Mouse (Mus musculus): ENCODE data around the gene Zscan21. TPM values are rescaled to one million over a fixed set of nuclear protein-coding genes. Genes with fewer than 3 reads are reported as not detected.
"Not testable (repeated sequence)": the region's sequence is repeated elsewhere in the genome, so short reads cannot be mapped to it uniquely, and the experiment has no call there.

Gene Zscan21
- total RNA-seq, 2 experiments from 2014 or later, result 10.3 to 10.6 TPM

DNA sequence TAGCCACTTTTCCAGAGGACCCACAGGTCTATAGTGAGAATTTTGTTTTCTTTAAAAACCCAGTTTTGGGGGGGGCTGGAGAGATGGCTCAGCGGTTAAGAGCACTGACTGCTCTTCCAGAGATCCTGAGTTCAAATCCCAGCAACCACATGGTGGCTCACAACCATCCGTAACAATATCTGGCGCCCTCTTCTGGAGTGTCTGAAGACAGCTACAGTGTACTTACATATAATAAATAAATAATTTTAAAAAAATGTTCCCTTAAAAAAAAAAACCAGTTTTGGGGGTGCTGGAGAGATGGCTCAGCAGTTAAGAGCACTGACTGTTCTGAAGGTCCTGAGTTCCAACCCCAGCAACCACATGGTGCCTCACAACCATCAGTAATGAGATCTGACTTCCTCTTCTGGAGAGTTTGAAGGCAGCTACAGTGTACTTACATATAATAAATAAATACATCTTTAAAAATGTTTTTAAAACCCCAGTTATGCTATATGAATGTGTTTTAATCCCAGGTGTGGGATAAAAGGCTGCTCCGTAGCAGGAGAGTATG, 6.8 kb upstream of the Zscan21 start:
- intact Hi-C loops (cut with DNase I; ENCODE audit: low total_unique reads), result not testable (repeated sequence)

DNA sequence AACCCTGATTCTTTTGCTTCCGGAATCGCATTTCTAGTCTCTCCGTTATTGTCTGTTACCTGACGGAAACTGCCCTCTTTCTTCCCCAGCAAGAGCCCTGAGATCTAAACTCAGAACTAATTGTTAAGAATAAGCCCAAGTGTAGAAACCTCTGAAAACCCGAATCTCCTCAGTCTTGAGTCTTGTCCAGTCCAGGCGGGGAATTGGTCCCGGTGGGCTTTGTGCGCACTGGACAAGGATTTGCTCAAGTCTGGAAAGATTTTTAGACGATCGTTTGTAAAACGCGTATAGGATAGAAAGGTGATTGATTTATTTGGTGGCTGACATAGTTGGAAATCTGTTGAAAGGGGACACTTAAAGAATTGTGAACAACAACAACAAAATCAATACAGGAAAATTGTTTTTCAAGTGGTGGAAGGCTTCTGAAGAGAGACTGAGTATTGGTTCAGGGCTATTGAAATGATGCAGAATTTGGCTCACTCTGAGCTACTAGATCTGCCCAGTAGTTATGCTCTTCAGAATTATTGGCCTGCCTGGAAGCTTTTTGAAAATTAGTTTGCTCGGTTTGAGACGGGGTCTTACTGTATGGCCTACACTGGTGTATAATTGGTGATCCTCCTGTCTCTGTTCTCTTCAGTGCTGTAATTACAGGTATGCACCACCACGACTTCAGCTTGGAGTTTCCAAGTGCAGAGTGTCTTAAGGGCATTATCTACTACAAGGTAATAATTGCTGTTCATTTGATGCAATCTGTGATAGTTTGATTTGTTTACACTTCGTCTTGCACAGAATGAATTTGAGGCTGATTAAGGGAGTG, 704 bp downstream of the Zscan21 start:
- DNase-seq, result no peak
- intact Hi-C loops (cut with DNase I; ENCODE audit: low total_unique reads), result no loop called here

More for the DNA sequence above, 6.8 kb upstream of the Zscan21 start:
- DNase-seq, result not testable (repeated sequence)

GRCm38 (mm10) chr5:138118041-138118440, 1.3 kb downstream of the Zscan21 start:
- no peak for DNase-seq
- intact Hi-C loops (cut with DNase I; ENCODE audit: low total_unique reads), result no loop called here

DNA sequence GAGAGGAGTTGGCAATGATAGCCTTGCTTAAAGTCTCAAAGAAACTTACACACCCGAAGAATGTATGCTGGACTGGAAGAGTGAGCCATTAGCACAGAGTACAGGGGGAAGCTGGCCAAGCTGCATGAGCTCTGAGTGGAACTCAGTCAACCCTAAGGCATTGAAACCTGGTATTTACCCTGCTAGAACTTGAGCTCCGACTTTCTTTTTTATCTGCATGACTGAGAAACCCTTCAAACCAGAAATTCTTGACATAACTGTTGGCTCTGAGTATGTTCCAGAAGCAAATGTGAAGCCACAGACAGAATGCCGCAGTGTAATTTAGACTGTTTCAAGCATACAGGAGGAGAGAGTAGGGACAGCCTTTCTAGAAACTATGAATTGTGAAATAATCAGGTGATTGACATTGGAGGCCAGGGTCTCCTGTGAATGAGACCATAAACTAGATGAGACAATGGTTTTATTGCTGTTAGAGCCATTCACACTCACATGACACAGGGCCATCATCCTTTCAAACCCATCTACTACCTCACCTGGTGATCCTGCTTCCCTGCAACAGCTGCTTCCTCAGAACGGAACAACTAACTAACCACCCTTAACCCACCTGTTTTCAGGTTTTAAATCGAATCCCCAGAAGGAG, 15.8 kb downstream of the Zscan21 start:
- intact Hi-C loops (cut with DNase I; ENCODE audit: low total_unique reads), result loop anchor here (10.0 kb wide), 1 partner anchor 238 kb away; no protein-coding TSS in a partner anchor
- DNase-seq, result no peak

DNA sequence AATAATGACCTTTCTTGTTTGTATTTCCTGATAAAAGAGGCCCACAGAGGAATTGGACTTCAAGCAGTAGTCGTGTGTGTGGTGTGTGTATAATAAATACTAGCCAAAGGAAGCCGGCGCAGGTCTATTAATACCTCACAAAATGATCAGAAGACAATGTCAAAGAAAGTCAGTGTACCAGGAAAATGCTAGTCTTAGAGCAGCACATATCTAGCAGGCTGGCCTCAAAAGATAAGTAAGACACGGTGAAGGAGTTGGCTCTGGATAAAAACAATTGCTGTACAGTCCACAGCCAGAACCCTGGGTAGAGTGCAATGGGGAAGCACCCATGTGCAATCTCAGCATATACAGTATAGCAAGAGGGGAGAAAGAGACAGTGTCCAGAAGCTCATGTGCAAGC, 20.6 kb downstream of the Zscan21 start:
- intact Hi-C loops (cut with DNase I; ENCODE audit: low total_unique reads), result loop anchor here (10.0 kb wide), 1 partner anchor 242 kb away; no protein-coding TSS in a partner anchor
- DNase-seq, result no peak

GRCm38 (mm10) chr5:138137935-138138549, 21.3 kb downstream of the Zscan21 start:
- intact Hi-C loops (cut with DNase I; ENCODE audit: low total_unique reads), result loop anchor here (10.0 kb wide), 1 partner anchor 243 kb away; no protein-coding TSS in a partner anchor
- no peak for DNase-seq

DNA sequence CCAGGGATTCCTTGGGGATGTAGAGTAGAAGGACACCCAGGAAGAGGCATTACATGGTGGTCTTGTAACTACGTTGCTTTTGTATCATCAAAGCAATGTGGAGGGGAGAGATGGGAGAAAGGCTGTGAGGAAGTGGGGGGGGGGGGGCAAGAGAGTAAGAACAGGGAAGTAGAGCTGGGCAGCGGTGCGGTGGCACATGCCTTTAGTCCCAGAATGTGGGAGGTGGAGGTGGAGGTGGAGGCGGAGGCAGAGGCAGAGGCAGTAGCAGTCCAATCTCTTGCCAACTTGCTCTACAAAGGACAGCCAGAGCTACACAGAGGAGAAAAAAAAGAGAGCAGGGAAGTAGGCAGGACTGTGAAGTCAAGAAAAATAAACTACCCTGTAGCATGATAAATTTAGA, 21.9 kb downstream of the Zscan21 start:
- no peak for DNase-seq
- intact Hi-C loops (cut with DNase I; ENCODE audit: low total_unique reads), result loop anchor here (10.0 kb wide), 1 partner anchor 244 kb away; no protein-coding TSS in a partner anchor

DNA sequence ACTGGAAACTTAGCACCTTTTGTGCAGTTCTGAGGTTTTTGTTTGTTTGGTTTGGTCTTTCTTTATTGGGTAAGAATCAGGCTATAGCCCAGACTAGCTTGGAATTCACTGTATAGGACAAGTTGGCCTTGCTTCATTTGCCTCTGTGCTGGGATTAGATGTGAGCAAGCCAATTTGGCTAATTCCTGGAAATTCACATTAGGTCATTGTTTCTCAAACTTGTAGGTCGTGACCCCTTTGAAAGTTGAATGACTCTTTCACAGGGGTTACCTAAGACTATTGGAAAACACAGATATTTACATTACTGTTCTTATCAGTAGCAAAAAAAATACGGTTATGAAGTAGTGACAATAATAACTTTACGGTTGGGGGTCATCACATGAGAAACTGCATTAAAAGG, 37.7 kb downstream of the Zscan21 start:
- DNase-seq, result no peak
- intact Hi-C loops (cut with DNase I; ENCODE audit: low total_unique reads), result no loop called here

- peak; percentile 81 for DNase-seq
- intact Hi-C loops (cut with DNase I; ENCODE audit: low total_unique reads), result no loop called here
Observed at GRCm38 (mm10) chr5:138155443-138155976, 38.8 kb downstream of the Zscan21 start, which contains the start of gene Zfp113. TSS of gene Zfp113 (minus strand) at chr5:138155744.

- intact Hi-C loops (cut with DNase I; ENCODE audit: low total_unique reads), result no loop called here
- no peak for DNase-seq
Observed at GRCm38 (mm10) chr5:138160224-138160762, 43.6 kb downstream of the Zscan21 start.

DNA sequence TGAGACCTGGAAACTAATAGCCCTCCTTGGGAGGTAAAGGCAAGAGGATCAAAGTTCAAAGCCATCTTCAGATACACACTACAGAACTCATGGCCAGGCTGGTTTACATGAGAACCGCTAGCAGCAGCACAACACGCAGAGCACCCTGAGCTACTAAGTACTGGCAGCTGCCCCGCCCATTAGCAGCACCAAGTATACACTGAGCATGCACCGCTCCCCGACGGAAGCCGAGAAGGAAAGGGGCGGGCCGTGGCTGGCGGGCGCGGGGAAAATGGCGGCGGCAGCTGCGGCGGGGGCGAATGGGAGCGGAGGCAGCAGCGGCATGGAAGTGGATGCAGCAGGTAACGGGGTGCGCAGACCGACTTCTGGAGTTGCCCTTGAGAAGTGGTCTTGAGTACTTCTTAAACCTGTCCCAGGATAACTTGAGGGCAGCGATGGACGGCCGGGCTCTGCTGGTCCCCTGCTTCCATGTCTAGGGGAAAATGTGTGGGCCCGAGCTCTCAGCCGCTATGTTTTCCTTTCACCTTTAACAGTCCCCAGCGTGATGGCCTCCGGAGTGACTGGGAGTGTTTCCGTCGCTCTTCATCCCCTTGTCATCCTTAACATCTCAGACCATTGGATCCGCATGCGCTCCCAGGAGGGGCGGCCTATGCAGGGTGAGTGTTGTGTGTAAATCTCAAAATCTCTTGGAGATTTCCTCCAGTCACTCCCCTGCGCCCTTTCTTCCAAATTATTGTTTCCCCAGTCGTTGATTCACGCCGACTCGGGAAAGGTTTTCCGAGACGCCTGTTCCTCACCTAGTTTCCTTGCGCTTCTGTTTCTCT, 44.4 kb downstream of the Zscan21 start, which contains the start of gene Cops6:
Cops6 (plus strand) TSS at position 230 of the 824 bp plus-strand sequence.
- DNase-seq, result peak; percentile 96
- intact Hi-C loops (cut with DNase I; ENCODE audit: low total_unique reads), result no loop called here

DNA sequence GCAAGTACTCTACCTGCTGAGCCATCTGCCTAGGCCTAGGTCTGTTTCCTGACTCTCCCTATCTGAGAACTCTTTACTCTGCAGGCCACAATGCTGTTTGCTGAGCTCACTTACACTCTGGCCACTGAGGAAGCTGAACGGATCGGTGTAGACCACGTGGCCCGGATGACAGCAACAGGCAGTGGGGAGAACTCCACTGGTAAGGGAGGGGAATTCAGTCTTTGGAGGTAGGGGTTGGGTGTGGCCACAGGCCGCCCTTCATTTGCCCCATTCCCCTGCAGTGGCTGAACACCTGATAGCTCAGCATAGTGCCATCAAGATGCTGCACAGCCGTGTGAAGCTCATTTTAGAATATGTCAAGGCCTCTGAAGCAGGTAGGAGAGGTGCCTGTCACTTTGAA, 46.3 kb downstream of the Zscan21 start:
- no peak for DNase-seq
- intact Hi-C loops (cut with DNase I; ENCODE audit: low total_unique reads), result no loop called here

DNA sequence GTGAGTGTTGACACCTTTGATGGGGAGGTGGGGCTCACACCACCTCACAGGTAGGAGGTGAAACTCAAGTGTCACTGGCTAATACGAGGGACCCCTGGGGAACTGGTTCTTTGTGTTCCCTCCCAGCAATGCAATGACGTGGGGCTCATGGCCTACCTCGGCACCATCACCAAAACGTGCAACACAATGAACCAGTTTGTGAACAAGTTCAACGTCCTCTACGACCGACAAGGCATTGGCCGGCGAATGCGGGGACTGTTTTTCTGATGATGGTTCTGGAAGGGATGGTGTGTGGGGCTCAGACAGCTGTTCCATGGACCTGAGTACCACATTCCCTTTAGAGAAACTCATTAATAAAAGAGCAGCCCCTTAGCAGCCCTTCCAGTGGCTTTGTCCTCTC, 46.9 kb downstream of the Zscan21 start:
- intact Hi-C loops (cut with DNase I; ENCODE audit: low total_unique reads), result no loop called here
- no peak for DNase-seq

GRCm38 (mm10) chr5:138165594-138165993, 48.9 kb downstream of the Zscan21 start:
- DNase-seq, result no peak
- intact Hi-C loops (cut with DNase I; ENCODE audit: low total_unique reads), result no loop called here

DNA sequence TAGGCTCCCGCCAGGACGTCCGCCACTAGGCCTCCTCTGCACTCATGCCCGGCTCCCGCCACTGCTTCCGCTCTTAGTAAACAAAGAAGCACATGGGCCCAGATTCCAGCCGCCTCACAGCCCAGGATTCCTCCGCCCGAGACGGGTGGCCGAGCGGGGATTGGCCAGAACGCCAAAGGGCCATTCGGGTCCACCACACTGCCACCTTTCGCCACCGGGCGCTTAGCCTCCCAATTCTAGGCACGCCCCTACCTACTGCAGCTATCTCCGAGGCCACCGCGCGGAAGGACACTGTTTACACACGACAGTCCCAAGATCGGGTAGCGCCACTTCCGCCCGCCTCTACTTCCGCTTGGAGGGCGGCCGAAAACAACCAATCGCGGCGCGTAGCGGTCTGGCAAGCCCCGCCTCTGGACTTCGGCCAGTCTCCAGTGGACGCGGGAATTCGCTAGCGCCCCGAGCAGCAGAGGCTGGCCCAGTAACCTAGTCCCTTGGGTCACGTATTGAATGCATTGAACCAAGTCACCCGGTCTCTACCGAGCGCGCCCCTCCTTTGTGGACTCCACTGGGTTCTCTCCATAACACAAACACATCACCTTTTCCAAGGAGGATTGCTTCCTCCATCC, 54.3 kb downstream of the Zscan21 start:
- intact Hi-C loops (cut with DNase I; ENCODE audit: low total_unique reads), result no loop called here
- peak; percentile 97 for DNase-seq

DNA sequence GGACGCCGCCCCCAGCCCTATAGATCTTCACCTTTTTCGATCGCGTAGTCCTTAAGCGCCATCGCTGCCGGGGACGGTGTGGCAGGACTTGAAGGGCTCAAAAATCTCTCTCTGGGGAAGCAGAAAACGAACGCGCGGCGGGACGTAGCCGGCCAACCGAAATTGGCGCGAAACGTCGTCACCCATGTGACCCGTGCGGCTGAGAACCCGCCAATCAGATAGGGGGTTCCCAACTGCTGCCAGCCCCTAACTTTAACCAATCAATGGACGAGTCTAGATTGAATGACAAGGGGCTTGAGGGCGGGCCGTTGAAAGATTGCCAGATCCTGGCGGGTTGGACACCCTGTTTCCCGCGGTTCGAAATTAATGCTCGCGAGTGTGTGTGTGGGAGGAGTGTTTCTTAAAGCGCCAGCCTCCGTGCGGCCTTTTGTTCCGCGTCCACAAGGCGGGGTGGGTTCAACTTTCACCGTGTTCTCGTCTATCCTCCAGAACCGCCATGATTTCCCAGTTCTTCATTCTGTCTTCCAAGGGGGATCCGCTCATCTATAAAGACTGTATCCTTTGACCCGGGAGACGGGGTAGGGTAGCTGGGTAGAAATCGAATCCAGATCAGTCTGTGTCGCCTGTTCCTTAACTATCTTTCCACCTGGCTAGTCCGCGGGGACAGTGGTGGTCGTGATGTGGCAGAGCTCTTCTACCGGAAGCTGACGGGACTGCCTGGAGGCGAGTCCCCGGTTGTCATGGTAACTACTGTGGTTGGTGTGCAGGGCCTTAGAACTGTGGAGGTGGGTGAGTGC, 55.2 kb downstream of the Zscan21 start, which contains the start of the genes Ap4m1 and Mcm7:
Ap4m1 (plus strand) TSS at position 308 of the 797 bp plus-strand sequence.
Mcm7 (minus strand) TSS at position 728 of the 797 bp plus-strand sequence.
- peak; percentile 98 for DNase-seq
- intact Hi-C loops (cut with DNase I; ENCODE audit: low total_unique reads), result no loop called here

- no peak for DNase-seq
- intact Hi-C loops (cut with DNase I; ENCODE audit: low total_unique reads), result no loop called here
Observed at GRCm38 (mm10) chr5:138173217-138173616, 56.5 kb downstream of the Zscan21 start.
